Mouse (Mus musculus) lung, postnatal 0 days (tissue): ENCODE measurements around the gene Clybl. TPM values are rescaled to one million over a fixed set of nuclear protein-coding genes. Genes with fewer than 3 reads are reported as not detected.

Experiments used
- ATAC-seq: fragments of 200-750 bp; cut with Nextera tagmentation; 2 replicates; pipeline ENCODE4 v1.8.0; 2017; ENCODE audit warnings: moderate library complexity
- DNase-seq: peaks from one replicate; pipeline ENCODE4 v3.0.0-alpha.2; 2016; ENCODE audit warnings: low spot score
- H3K27ac ChIP-seq: fragments of 300-500 bp; sonication (generic); 2 replicates; pipeline ENCODE4 v1.5.1; 2014; ENCODE audit warnings: antibody characterized with exemption, mild to moderate bottlenecking, low read length, mixed read lengths
- H3K27me3 ChIP-seq: fragments of 300-500 bp; sonication (generic); replicated peaks from 2 replicates; pipeline ENCODE4 v1.6.1; 2014; ENCODE audit warnings: low read length, mixed read lengths; ENCODE audit not compliant: insufficient read depth
- H3K36me3 ChIP-seq: fragments of 300-500 bp; sonication (generic); 2 replicates; pipeline ENCODE4 v1.6.1; 2014; ENCODE audit warnings: low read length, mixed read lengths; ENCODE audit not compliant: insufficient read depth
- H3K4me1 ChIP-seq: fragments of 300-500 bp; sonication (generic); 2 replicates; pipeline ENCODE4 v1.6.1; 2014; ENCODE audit warnings: antibody characterized with exemption, low read depth, low read length, mixed read lengths; ENCODE audit not compliant: insufficient read depth
- H3K4me2 ChIP-seq: fragments of 300-500 bp; sonication (generic); replicated peaks from 2 replicates; pipeline ENCODE4 v1.6.1; 2014; ENCODE audit warnings: low read depth, mild to moderate bottlenecking, low read length, moderate library complexity, mixed read lengths
- H3K4me3 ChIP-seq: fragments of 300-500 bp; sonication (generic); 2 replicates; pipeline ENCODE4 v1.5.1; 2014; ENCODE audit warnings: low read depth, low read length
- H3K9ac ChIP-seq: fragments of 300-500 bp; sonication (generic); replicated peaks from 2 replicates; pipeline ENCODE4 v1.6.1; 2014; ENCODE audit warnings: low read depth, mild to moderate bottlenecking
- H3K9me3 ChIP-seq: fragments of 300-500 bp; sonication (generic); 2 replicates; pipeline ENCODE4 v1.6.1; 2016; ENCODE audit warnings: low read length, mixed read lengths
- CTCF ChIP-seq: IDR thresholded peaks from 2 replicates; pipeline ENCODE4 v1.5.1; 2016; ENCODE audit warnings: antibody characterized with exemption, mild to moderate bottlenecking
- EP300 ChIP-seq: IDR thresholded peaks from 2 replicates; pipeline ENCODE4 v1.6.1; 2016; ENCODE audit warnings: antibody characterized with exemption, mild to moderate bottlenecking, control low read depth
- WGBS: fragments of 180-500 bp; shearing (Covaris S2); extraction: QIAGEN DNeasy Blood & Tissue Kit; methylation state at CpG from one replicate; pipeline ENCODE4 v1.1.7; 2014; 5-methylcytosine and 5-hydroxymethylcytosine counted together
- polyA plus RNA-seq: library from polyadenylated mRNA; unstranded; fragments of >200 nt; fragmentation: Nextera tagmentation; extraction: Ambion mirVana; gene quantifications from 2 replicates; pipeline ENCODE4 v1.2.1, GENCODE M21; 2015

Clybl gene
- polyA plus RNA-seq, 1 experiment from 2014 or later, result 9.2 TPM

- TF ChIP-seq CTCF, result no peak
- no peak for TF ChIP-seq EP300
Measured at GRCm38 (mm10) chr14:122251346-122251745, 69.8 kb downstream of the Clybl start.

DNA sequence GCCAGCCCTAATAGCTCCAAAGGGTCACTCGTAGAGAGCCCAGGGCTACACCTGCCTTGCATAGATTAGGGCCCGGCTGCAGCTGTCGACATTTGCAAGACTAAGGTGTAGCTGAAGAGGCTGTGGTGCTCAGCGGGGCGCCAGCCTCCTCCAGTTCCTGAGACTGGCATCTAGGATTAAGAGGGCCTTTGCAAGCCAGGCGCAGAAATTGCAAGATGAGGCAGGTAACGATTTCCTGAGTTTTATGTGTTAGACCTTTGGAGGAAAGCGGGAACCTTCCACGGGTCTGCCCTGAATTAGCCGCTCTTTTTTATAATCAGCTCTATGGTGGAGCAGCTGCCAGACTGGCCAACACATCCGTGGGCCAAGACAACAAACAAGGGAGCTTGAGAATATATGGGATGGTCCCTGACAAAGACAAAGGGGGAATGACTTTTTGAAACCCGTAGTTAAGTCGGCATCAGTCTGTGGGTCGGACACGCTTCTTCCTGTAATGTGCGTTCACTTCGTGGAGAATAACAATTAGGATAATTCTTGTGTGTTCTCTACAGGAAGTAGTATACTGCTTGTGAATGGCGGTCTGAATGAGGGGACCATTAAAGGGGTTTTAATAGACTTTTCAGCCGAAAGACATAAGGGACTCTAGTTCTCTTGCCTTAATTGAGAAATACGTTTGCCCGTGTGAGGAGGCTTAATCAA is 74.2 kb downstream of the Clybl start:
- no peak for DNase-seq
- Histone ChIP-seq H3K27ac (no peak overlapping the region), H3K9ac (no peak overlapping the region), H3K4me3 (no peak overlapping the region), H3K9me3 (no peaks in the 10 kb centered on the region), H3K4me2 (no peak overlapping the region), H3K36me3 (no peaks in the 10 kb centered on the region), H3K4me1 (no peaks in the 10 kb centered on the region), H3K27me3 (peaks cover 14% of the 10 kb centered on the region)
- TF ChIP-seq EP300 (no peak), CTCF (no peak)
- no peak for ATAC-seq
- WGBS, result 6% methylated on average over 21 of the region's 21 CpGs

More at GRCm38 (mm10) chr14:122251346-122251745, 69.8 kb downstream of the Clybl start:
- Histone ChIP-seq H3K27me3 (peaks cover 8% of the 10 kb centered on the region), H3K4me3 (no peak overlapping the region), H3K4me2 (no peak overlapping the region), H3K36me3 (no peaks in the 10 kb centered on the region), H3K27ac (no peak overlapping the region), H3K9ac (no peak overlapping the region), H3K9me3 (no peaks in the 10 kb centered on the region), H3K4me1 (no peaks in the 10 kb centered on the region)
- ATAC-seq (no peak), DNase-seq (no peak)

DNA sequence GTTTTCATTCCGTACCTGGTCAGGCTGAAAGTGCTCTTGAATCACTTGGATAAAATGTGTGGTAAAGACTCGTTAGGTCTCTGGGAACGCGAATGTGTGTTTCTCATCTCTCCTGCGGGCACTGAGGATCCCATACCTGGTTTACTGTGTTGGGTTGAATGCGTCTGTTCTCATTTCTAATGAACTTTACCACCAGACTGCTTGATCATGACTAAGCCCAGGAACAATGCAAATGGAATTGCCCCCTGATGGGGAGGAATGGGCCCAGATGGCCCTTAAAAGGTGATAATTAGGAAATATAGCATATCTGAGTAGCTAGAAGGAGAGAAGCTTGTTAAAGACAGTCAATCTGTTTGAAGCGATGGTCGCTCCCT is 74.7 kb downstream of the Clybl start:
- H3K4me2 ChIP-seq, result no peak overlapping the region
- no peaks in the 10 kb centered on the region for H3K4me1 ChIP-seq
- ATAC-seq, result no peak
- no peaks in the 10 kb centered on the region for H3K36me3 ChIP-seq
- H3K27ac ChIP-seq, result no peak overlapping the region
- TF ChIP-seq CTCF (no peak), EP300 (no peak)
- 31% methylated on average over 8 of the region's 8 CpGs for WGBS
- H3K9me3 ChIP-seq, result no peaks in the 10 kb centered on the region
- no peak overlapping the region for H3K9ac ChIP-seq
- peaks cover 14% of the 10 kb centered on the region for H3K27me3 ChIP-seq
- H3K4me3 ChIP-seq, result no peak overlapping the region
- DNase-seq, result no peak

DNA sequence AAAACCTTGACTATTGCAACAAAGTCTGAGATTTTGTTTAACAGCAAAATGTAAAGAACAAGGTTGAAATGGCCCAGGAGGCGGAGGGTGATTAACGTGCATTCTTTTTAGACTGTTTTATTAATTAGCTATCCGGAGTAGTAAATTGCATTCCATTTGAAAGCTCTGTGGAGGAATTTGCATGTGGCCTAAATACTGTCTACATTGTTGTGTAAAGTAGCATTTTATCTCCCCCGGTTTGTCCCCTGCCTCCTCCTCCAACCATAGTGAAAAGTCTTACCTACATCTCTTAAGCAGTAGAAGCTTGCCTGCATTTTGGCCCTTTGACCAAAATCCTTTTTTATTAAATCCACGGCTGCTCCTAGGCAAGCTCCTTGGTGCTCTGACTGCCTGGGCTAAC is 76.8 kb downstream of the Clybl start:
- Histone ChIP-seq H3K27ac (no peak overlapping the region), H3K4me2 (no peak overlapping the region), H3K27me3 (peaks cover 14% of the 10 kb centered on the region), H3K9me3 (no peaks in the 10 kb centered on the region), H3K4me1 (no peaks in the 10 kb centered on the region), H3K4me3 (no peak overlapping the region), H3K9ac (no peak overlapping the region), H3K36me3 (no peaks in the 10 kb centered on the region)
- DNase-seq (no peak), ATAC-seq (no peak)
- whole genome bisulfite sequencing, result 50% methylated on average over 5 of the region's 5 CpGs
- TF ChIP-seq CTCF (no peak), EP300 (no peak)

DNA sequence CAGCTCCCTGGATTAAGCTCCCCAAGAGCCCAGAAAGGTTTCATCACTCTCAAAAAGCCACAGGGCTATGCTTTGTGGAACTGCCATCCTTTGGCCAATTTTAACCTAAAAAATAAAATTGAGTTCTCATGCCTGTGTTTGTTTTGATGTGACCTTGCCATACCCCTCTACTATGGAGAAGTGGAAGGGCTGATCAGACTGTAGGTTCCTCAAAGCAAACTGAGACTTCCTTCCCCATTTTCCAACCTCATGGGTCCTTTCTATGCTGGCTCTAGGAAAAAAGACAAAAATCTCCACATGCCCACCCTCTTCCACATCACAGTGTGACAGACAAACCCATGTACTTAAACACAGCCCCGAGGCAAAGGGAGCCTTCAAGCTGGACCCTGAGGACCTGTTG is 79.7 kb downstream of the Clybl start:
- WGBS, result 72% methylated on average over 1 of the region's 1 CpGs
- Histone ChIP-seq H3K9me3 (no peaks in the 10 kb centered on the region), H3K4me1 (no peaks in the 10 kb centered on the region), H3K4me3 (no peak overlapping the region), H3K4me2 (no peak overlapping the region), H3K27ac (no peak overlapping the region), H3K27me3 (peaks cover 7% of the 10 kb centered on the region), H3K9ac (no peak overlapping the region), H3K36me3 (no peaks in the 10 kb centered on the region)
- DNase-seq, result no peak
- no peak for ATAC-seq
- TF ChIP-seq EP300, result no peak
- TF ChIP-seq CTCF, result no peak

- ATAC-seq (no peak), DNase-seq (no peak)
- Histone ChIP-seq H3K27ac (no peak overlapping the region), H3K9me3 (no peaks in the 10 kb centered on the region), H3K4me3 (no peak overlapping the region), H3K9ac (no peak overlapping the region), H3K4me2 (no peak overlapping the region), H3K36me3 (no peaks in the 10 kb centered on the region), H3K4me1 (no peaks in the 10 kb centered on the region), H3K27me3 (no peaks in the 10 kb centered on the region)
- WGBS, result 63% methylated on average over 16 of the region's 16 CpGs
- TF ChIP-seq CTCF, result no peak
- no peak for TF ChIP-seq EP300
Measured at GRCm38 (mm10) chr14:122262851-122263659, 81.6 kb downstream of the Clybl start.
